Comparison of ENCODE assay signal across 19 mouse cellular contexts in the genomic region with DNA sequence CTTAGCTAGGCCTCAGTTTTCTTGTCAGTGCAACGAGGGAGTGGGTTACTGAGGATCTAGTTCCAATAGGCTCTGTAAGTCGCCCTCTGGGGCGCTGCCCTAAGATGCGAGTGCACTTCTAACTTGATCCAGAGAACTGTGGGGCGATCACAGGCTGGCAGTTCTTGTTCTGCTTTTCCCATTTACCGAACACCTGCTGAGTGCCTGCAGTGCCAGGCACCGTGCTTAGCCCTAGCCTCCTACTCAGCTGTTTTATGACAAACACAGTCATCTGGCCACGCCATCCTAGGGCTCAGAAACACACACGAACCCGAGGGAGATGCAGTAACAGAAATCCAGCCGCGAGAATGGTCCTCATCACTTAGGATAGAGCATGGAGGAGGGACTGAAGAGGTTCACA. TPM values are rescaled to one million over a fixed set of nuclear protein-coding genes. Genes with fewer than 3 reads are reported as not detected.
DNase-seq lines count a peak whose midpoint lies in the region; ATAC-seq and TF ChIP-seq lines count a peak whose summit lies in the region.
"Had no signal": no experiment of that assay in that cellular context is flagged by ENCODE, and none has a peak within 500 bp of the region (broad histone marks: within the 10 kb centered on the region; RNA-seq: fewer than 3 reads in every experiment).

No protein-coding gene starts in this region.

- no peak for TF ChIP-seq POLR2A in CH12.LX (IDR thresholded peaks at IDR 0.05; ENCODE audit: low read depth, low read length)

- no peaks in the 10 kb centered on the region for H3K9me3 ChIP-seq in heart, embryonic 12.5 days (replicated peaks)
- H3K9me3 ChIP-seq in CH12.LX (replicated peaks; ENCODE audit: low read length) = no peaks in the 10 kb centered on the region
- H3K9me3 ChIP-seq: G1E; lung, embryonic 15.5 days; stomach, embryonic 15.5 days had no signal

- 36% methylated on average over 12 of the region's 12 CpGs for WGBS in heart, embryonic 12.5 days

- H3K79me2 ChIP-seq in CH12.LX (replicated peaks; ENCODE audit: control insufficient read depth, extremely low read depth, insufficient read depth, poor library complexity, severe bottlenecking) = no peaks in the 10 kb centered on the region

- TF ChIP-seq CTCF in CH12.LX (conservative IDR thresholded peaks at IDR 0.05 in 1 of 2, IDR thresholded peaks at IDR 0.05 in 1 of 2; ENCODE audit: low read depth in 2 of 2, low read length in 2 of 2) = no peak

- in situ Hi-C loops in CH12.LX (cut with MboI; ENCODE audit: low pct_ligation_motif_present, low pct_unique_long_range_greater_than_20kb, low sequenced_read_pairs) = no loop called here

- no peak for ATAC-seq in heart, embryonic 12.5 days (ENCODE audit: insufficient number of reproducible peaks, low FRiP score)
- 0 out of 2 replicates have a peak, but pooled peaks have one; percentile 33 for ATAC-seq in granulocyte monocyte progenitor cell, adult 5-6 weeks (replicated peaks; ENCODE audit: poor library complexity, severe bottlenecking)
- ATAC-seq: hindbrain, embryonic 16.5 days had no signal

- no peaks in the 10 kb centered on the region for H3K4me1 ChIP-seq in heart, embryonic 12.5 days (replicated peaks)
- H3K4me1 ChIP-seq in CH12.LX (ENCODE audit: control insufficient read depth in 1 of 2, insufficient read depth in 2 of 2) = peaks cover 2 to 3% of the 10 kb centered on the region in 2 experiments; a peak in 2 of 4 replicates
- H3K4me1 ChIP-seq: lung, embryonic 15.5 days; stomach, embryonic 15.5 days had no signal

- H3K27ac ChIP-seq in heart, embryonic 12.5 days (ENCODE audit: poor library complexity, severe bottlenecking) = no peak overlapping the region
- H3K27ac ChIP-seq in CH12.LX (ENCODE audit: insufficient read depth, low read depth) = no peak overlapping the region
- H3K27ac ChIP-seq: lung, embryonic 15.5 days; stomach, embryonic 15.5 days had no signal

- H3K4me2 ChIP-seq in heart, embryonic 12.5 days = peak overlapping the region; percentile 14; the same call in 1 of the 2 replicates
- peak overlapping the region; percentile 18; the same call in 1 of the 2 replicates for H3K4me2 ChIP-seq in CH12.LX (ENCODE audit: insufficient read depth, low read depth, poor library complexity, severe bottlenecking)
- H3K4me2 ChIP-seq: lung, embryonic 15.5 days; stomach, embryonic 15.5 days had no signal

- no peak for TF ChIP-seq RAD21 in CH12.LX (IDR thresholded peaks at IDR 0.05; ENCODE audit: low read depth, low read length)

- no peak overlapping the region for H3K9ac ChIP-seq in heart, embryonic 12.5 days
- no peak overlapping the region for H3K9ac ChIP-seq in CH12.LX (ENCODE audit: insufficient read depth, low read depth)
- H3K9ac ChIP-seq: lung, embryonic 15.5 days; stomach, embryonic 15.5 days had no signal

- intact Hi-C loops in heart, postnatal 10 days (cut with DNase I) = no loop called here

- no peak for TF ChIP-seq EP300 in CH12.LX (IDR thresholded peaks at IDR 0.05; ENCODE audit: low read length)

- dilution Hi-C loops in CH12.LX (cut with MboI; ENCODE audit: extremely low pct_ligation_motif_present, extremely low pct_unique_long_range_greater_than_20kb, low sequenced_read_pairs) = no loop called here

- H3K27me3 ChIP-seq in heart, embryonic 12.5 days (replicated peaks) = peaks cover 8% of the 10 kb centered on the region; the same call in 1 of the 2 replicates
- peaks cover 47% of the 10 kb centered on the region for H3K27me3 ChIP-seq in CH12.LX (replicated peaks)
- H3K27me3 ChIP-seq: lung, embryonic 15.5 days had no signal

- no peak for DNase-seq in heart, postnatal 10 days
- DNase-seq in A20 (ENCODE audit: low read depth, low spot score) (peak; percentile 50), CH12.LX (ENCODE audit: extremely low read depth) (no peak)
- DNase-seq in spleen, postnatal 10 days (ENCODE audit: low spot score in 2 of 2) = no peak
- no peak for DNase-seq in frontal cortex, adult 2 months (ENCODE audit: extremely low spot score in 1 of 2, low spot score in 1 of 2)
- DNase-seq: adrenal gland, postnatal 25 days; gastrocnemius, postnatal 10 days; kidney, adult 18-20 months; kidney, postnatal 4 days; liver; right cerebral cortex, postnatal 4 days had no signal

- H3K36me3 ChIP-seq in heart, embryonic 12.5 days = no peaks in the 10 kb centered on the region
- no peaks in the 10 kb centered on the region for H3K36me3 ChIP-seq in CH12.LX (replicated peaks in 1 of 2; ENCODE audit: control insufficient read depth in 1 of 2, insufficient read depth in 1 of 2, low read length in 1 of 2)
- H3K36me3 ChIP-seq: G1E; lung, embryonic 15.5 days; stomach, embryonic 15.5 days had no signal

- H3K4me3 ChIP-seq in heart, embryonic 12.5 days = no peak overlapping the region
- no peak overlapping the region for H3K4me3 ChIP-seq in CH12.LX (replicated peaks in 1 of 3; ENCODE audit: low read depth in 2 of 3, low read length in 2 of 3, poor library complexity in 1 of 3)
- H3K4me3 ChIP-seq: lung, embryonic 15.5 days; stomach, embryonic 15.5 days had no signal

TF ChIP-seq in CH12.LX, 34 proteins besides CTCF, POLR2A, EP300 and RAD21:
- TF ChIP-seq E2F4 (IDR thresholded peaks at IDR 0.05; ENCODE audit: insufficient replicate concordance, low read depth, low read length) (no peak), CHD2 (IDR thresholded peaks at IDR 0.05; ENCODE audit: low read length) (no peak), TCF12 (IDR thresholded peaks at IDR 0.05; ENCODE audit: low read depth, low read length) (no peak), NRF1 (IDR thresholded peaks at IDR 0.05; ENCODE audit: low read depth, low read length) (no peak), BHLHE40 (IDR thresholded peaks at IDR 0.05; ENCODE audit: low read depth, low read length) (no peak), NELFE (IDR thresholded peaks at IDR 0.05; ENCODE audit: low read depth, low read length) (no peak), ZMIZ1 (IDR thresholded peaks at IDR 0.05; ENCODE audit: low read depth, low read length) (no peak)
TF ChIP-seq in CH12.LX: peak in this region for 0.

RNA-seq across cellular contexts. Expression of a gene that starts 17.8 kb away (rescaled TPM):
- polyA plus RNA-seq in heart, embryonic 12.5 days (2016; fragmentation: Nextera tagmentation; extraction: Ambion mirVana) = 0.05 TPM in 1 of 2 replicates, not detected in the other
- total RNA-seq in heart, postnatal 10 days (2021) = under 1 TPM in 1 of 2 experiments, not detected in 1; 0.07 TPM
- total RNA-seq in CH12.LX (2012; rRNA removed) (0.38 and 0.42 TPM in 2 replicates), CH12.LX (2014; rRNA removed) (not detected in 2 replicates)
- polyA plus RNA-seq in CH12.LX (2012; ENCODE audit: insufficient read length, low read depth) = 0.07 TPM in 1 of 2 replicates, not detected in the other
- not detected in 2 replicates for total RNA-seq in granulocyte monocyte progenitor cell, adult 5-6 weeks (2014; fragmentation: Nextera tagmentation)
- total RNA-seq in granulocyte monocyte progenitor cell, adult 5-6 weeks (2017) = not detected in 2 replicates
- 36.1 and 39.7 TPM in 2 replicates for polyA plus RNA-seq in frontal cortex, adult 2 months (2012; rRNA removed)
- polyA plus RNA-seq: G1E; heart, embryonic 14.5 days had no signal

RNA-seq across cellular contexts. Expression of a gene that starts 26.3 kb away (rescaled TPM):
- 8.9 and 9.4 TPM in 2 replicates for polyA plus RNA-seq in heart, embryonic 12.5 days (2016; fragmentation: Nextera tagmentation; extraction: Ambion mirVana)
- total RNA-seq in heart, postnatal 10 days (2021) = 10 to 100 TPM; 16.3 to 16.8 TPM
- 12.4 and 12.7 TPM in 2 replicates for total RNA-seq in CH12.LX (2012; rRNA removed)
- total RNA-seq in CH12.LX (2014; rRNA removed) = 22.7 and 23.8 TPM in 2 replicates
- 31.8 and 33.8 TPM in 2 replicates for polyA plus RNA-seq in CH12.LX (2012; ENCODE audit: insufficient read length, low read depth)
- 16.6 and 25.7 TPM in 2 replicates for total RNA-seq in granulocyte monocyte progenitor cell, adult 5-6 weeks (2014; fragmentation: Nextera tagmentation)
- 10.1 and 11.5 TPM in 2 replicates for total RNA-seq in granulocyte monocyte progenitor cell, adult 5-6 weeks (2017)
- 81.7 and 83.7 TPM in 2 replicates for polyA plus RNA-seq in frontal cortex, adult 2 months (2012; rRNA removed)

RNA-seq across cellular contexts. Expression of a gene that starts 33.8 kb away (rescaled TPM):
- polyA plus RNA-seq in heart, embryonic 12.5 days (2016; fragmentation: Nextera tagmentation; extraction: Ambion mirVana) = 110 and 116 TPM in 2 replicates
- total RNA-seq in heart, postnatal 10 days (2021) = 10 to 100 TPM; 77.5 to 79.5 TPM
- total RNA-seq in CH12.LX (2012; rRNA removed) (289 and 331 TPM in 2 replicates), CH12.LX (2014; rRNA removed) (211 and 220 TPM in 2 replicates)
- 453 and 463 TPM in 2 replicates for polyA plus RNA-seq in CH12.LX (2012; ENCODE audit: insufficient read length, low read depth)
- 181 and 258 TPM in 2 replicates for total RNA-seq in granulocyte monocyte progenitor cell, adult 5-6 weeks (2014; fragmentation: Nextera tagmentation)
- 64.0 and 142 TPM in 2 replicates for total RNA-seq in granulocyte monocyte progenitor cell, adult 5-6 weeks (2017)
- polyA plus RNA-seq in frontal cortex, adult 2 months (2012; rRNA removed) = 69.1 and 75.1 TPM in 2 replicates

RNA-seq across cellular contexts. Expression of a gene that starts 41.8 kb away (rescaled TPM):
- 0.06 and 0.15 TPM in 2 replicates for polyA plus RNA-seq in heart, embryonic 12.5 days (2016; fragmentation: Nextera tagmentation; extraction: Ambion mirVana)
- total RNA-seq in heart, postnatal 10 days (2021) = not detected
- total RNA-seq in CH12.LX (2012; rRNA removed) (0.04 and 0.08 TPM in 2 replicates), CH12.LX (2014; rRNA removed) (not detected in 2 replicates)
- 0.08 and 0.09 TPM in 2 replicates for polyA plus RNA-seq in CH12.LX (2012; ENCODE audit: insufficient read length, low read depth)
- not detected in 2 replicates for total RNA-seq in granulocyte monocyte progenitor cell, adult 5-6 weeks (2014; fragmentation: Nextera tagmentation)
- total RNA-seq in granulocyte monocyte progenitor cell, adult 5-6 weeks (2017) = not detected in 2 replicates
- polyA plus RNA-seq in frontal cortex, adult 2 months (2012; rRNA removed) = not detected in 2 replicates
- total RNA-seq: gastrocnemius, postnatal 10 days; megakaryocyte progenitor cell, adult 5-6 weeks had no signal
- polyA plus RNA-seq: G1E had no signal

RNA-seq across cellular contexts. Expression of a gene that starts 42.0 kb away (rescaled TPM):
- polyA plus RNA-seq in heart, embryonic 12.5 days (2016; fragmentation: Nextera tagmentation; extraction: Ambion mirVana) = 7.2 and 9.1 TPM in 2 replicates
- total RNA-seq in heart, postnatal 10 days (2021) = 1 to 10 TPM; 4.3 to 6.8 TPM
- total RNA-seq in CH12.LX (2012; rRNA removed) (1.4 and 2.8 TPM in 2 replicates), CH12.LX (2014; rRNA removed) (not detected in 2 replicates)
- 0.14 and 0.20 TPM in 2 replicates for polyA plus RNA-seq in CH12.LX (2012; ENCODE audit: insufficient read length, low read depth)
- total RNA-seq in granulocyte monocyte progenitor cell, adult 5-6 weeks (2014; fragmentation: Nextera tagmentation) = 0.88 and 3.3 TPM in 2 replicates
- total RNA-seq in granulocyte monocyte progenitor cell, adult 5-6 weeks (2017) = 1.1 and 1.6 TPM in 2 replicates
- polyA plus RNA-seq in frontal cortex, adult 2 months (2012; rRNA removed) = 1.5 and 2.6 TPM in 2 replicates
